In genomic region chr12:99244264-99244663, GRCm38 (mm10) we compare ENCODE assay signal across 14 mouse cellular contexts.
"Had no signal": no experiment of that assay in that cellular context is flagged by ENCODE, and none has a peak within 500 bp of the region (broad histone marks: within the 10 kb centered on the region; RNA-seq: fewer than 3 reads in every experiment).

No protein-coding gene starts in this region.

- H3K9me3 ChIP-seq: lung, embryonic 15.5 days; midbrain, embryonic 13.5 days; midbrain, embryonic 15.5 days; neural tube, embryonic 12.5 days had no signal

- H3K27me3 ChIP-seq: lung, embryonic 15.5 days; midbrain, embryonic 13.5 days; midbrain, embryonic 15.5 days; neural tube, embryonic 12.5 days had no signal

- H3K4me2 ChIP-seq: lung, embryonic 15.5 days; midbrain, embryonic 11.5 days; midbrain, embryonic 13.5 days; midbrain, embryonic 15.5 days; neural tube, embryonic 12.5 days had no signal

- H3K9ac ChIP-seq: lung, embryonic 15.5 days; midbrain, embryonic 13.5 days; midbrain, embryonic 15.5 days; neural tube, embryonic 12.5 days had no signal

- H3K4me3 ChIP-seq: lung, embryonic 15.5 days; midbrain, embryonic 13.5 days; midbrain, embryonic 15.5 days; neural tube, embryonic 12.5 days had no signal

- H3K27ac ChIP-seq: lung, embryonic 15.5 days; macrophage; midbrain, embryonic 13.5 days; midbrain, embryonic 15.5 days; neural tube, embryonic 12.5 days had no signal

- DNase-seq: lung, adult 2 months; lung, postnatal 14 days; lung, postnatal 36 days; right cerebral cortex, postnatal 14 days; thymus, adult 18-20 months; thymus, postnatal 14 days; thymus, postnatal 36 days had no signal

- ATAC-seq: lung, postnatal 0 days; midbrain, embryonic 13.5 days; midbrain, embryonic 15.5 days had no signal

- H3K36me3 ChIP-seq: lung, embryonic 15.5 days; midbrain, embryonic 13.5 days; midbrain, embryonic 15.5 days; neural tube, embryonic 12.5 days had no signal
